Comparison of ENCODE assay signal across 19 mouse cellular contexts in genomic region chr6:93770283-93771025, GRCm38 (mm10).
A peak's percentile ranks its signal among the peaks of the same experiment; 100 is the strongest.
DNase-seq lines count a peak whose midpoint lies in the region; ATAC-seq lines count a peak whose summit lies in the region.
"Had no signal": no experiment of that assay in that cellular context is flagged by ENCODE, and none has a peak within 500 bp of the region (broad histone marks: within the 10 kb centered on the region; RNA-seq: fewer than 3 reads in every experiment).

No protein-coding gene starts in this region.

- no peak for DNase-seq in hindbrain, embryonic 14.5 days (ENCODE audit: low spot score)
- peak; percentile 27 for DNase-seq in retina, postnatal 1 day
- DNase-seq in retina, embryonic 14.5 days (ENCODE audit: low spot score), result no peak
- DNase-seq in gastrocnemius, postnatal 14 days, result no peak
- no peak for DNase-seq in cerebellum, postnatal 14 days
- DNase-seq: adrenal gland, postnatal 36 days; cerebellum, adult 8-10 months; gastrocnemius, postnatal 25 days; layer of hippocampus, adult 9-11 months; left cerebral cortex, postnatal 4 days; lung, postnatal 4 days; thymus, postnatal 36 days had no signal

- H3K9ac ChIP-seq in hindbrain, embryonic 13.5 days, result no peak overlapping the region
- H3K9ac ChIP-seq in hindbrain, embryonic 14.5 days, result no peak overlapping the region
- H3K9ac ChIP-seq in forebrain, embryonic 16.5 days (replicated peaks; ENCODE audit: low read depth, low read length), result no peak overlapping the region
- H3K9ac ChIP-seq: liver, embryonic 15.5 days; neural tube, embryonic 12.5 days had no signal

- no peaks in the 10 kb centered on the region for H3K9me3 ChIP-seq in hindbrain, embryonic 13.5 days
- H3K9me3 ChIP-seq in hindbrain, embryonic 14.5 days (ENCODE audit: control insufficient read depth, low read length), result peaks cover 8% of the 10 kb centered on the region
- no peaks in the 10 kb centered on the region for H3K9me3 ChIP-seq in forebrain, embryonic 16.5 days (ENCODE audit: control insufficient read depth, low read length)
- H3K9me3 ChIP-seq: liver, embryonic 15.5 days; neural tube, embryonic 12.5 days had no signal

- H3K27me3 ChIP-seq in hindbrain, embryonic 13.5 days, result no peaks in the 10 kb centered on the region
- H3K27me3 ChIP-seq in hindbrain, embryonic 14.5 days (ENCODE audit: control insufficient read depth, insufficient read depth, low read length), result no peaks in the 10 kb centered on the region
- no peaks in the 10 kb centered on the region for H3K27me3 ChIP-seq in forebrain, embryonic 16.5 days (replicated peaks; ENCODE audit: control insufficient read depth, insufficient read depth, low read length)
- H3K27me3 ChIP-seq: liver, embryonic 15.5 days; neural tube, embryonic 12.5 days had no signal

- no peak overlapping the region for H3K4me2 ChIP-seq in hindbrain, embryonic 13.5 days
- H3K4me2 ChIP-seq in hindbrain, embryonic 14.5 days (replicated peaks), result no peak overlapping the region
- H3K4me2 ChIP-seq in forebrain, embryonic 16.5 days (ENCODE audit: low read length), result peak overlapping the region; percentile 1; the same call in 1 of the 2 replicates
- H3K4me2 ChIP-seq: liver, embryonic 15.5 days; neural tube, embryonic 12.5 days had no signal

- intact Hi-C loops in gastrocnemius, postnatal 14 days (cut with DNase I; ENCODE audit: low total_unique reads), result no loop called here

- H3K36me3 ChIP-seq in hindbrain, embryonic 13.5 days, result peaks cover 8% of the 10 kb centered on the region
- H3K36me3 ChIP-seq in hindbrain, embryonic 14.5 days (replicated peaks; ENCODE audit: control insufficient read depth, insufficient read depth), result peaks cover 16% of the 10 kb centered on the region
- peaks cover 4% of the 10 kb centered on the region for H3K36me3 ChIP-seq in forebrain, embryonic 16.5 days (ENCODE audit: control insufficient read depth, insufficient read depth)
- H3K36me3 ChIP-seq: G1E; liver, embryonic 15.5 days; neural tube, embryonic 12.5 days had no signal

- peak overlapping the region; percentile 58; the same call in 1 of the 2 replicates for H3K27ac ChIP-seq in hindbrain, embryonic 13.5 days
- no peak overlapping the region for H3K27ac ChIP-seq in hindbrain, embryonic 14.5 days
- H3K27ac ChIP-seq in forebrain, embryonic 16.5 days (ENCODE audit: low read length), result peak overlapping the region; percentile 18; the same call in 1 of the 2 replicates
- H3K27ac ChIP-seq: embryonic facial prominence, embryonic 10.5 days; liver, embryonic 15.5 days; neural tube, embryonic 12.5 days; stomach, postnatal 0 days had no signal

- 61% methylated on average over 5 of the region's 5 CpGs for WGBS in hindbrain, embryonic 13.5 days
- 42% methylated on average over 5 of the region's 5 CpGs for WGBS in hindbrain, embryonic 14.5 days
- 27% methylated on average over 5 of the region's 5 CpGs for WGBS in forebrain, embryonic 16.5 days

- peaks cover 27% of the 10 kb centered on the region for H3K4me1 ChIP-seq in hindbrain, embryonic 13.5 days (replicated peaks)
- peaks cover 24% of the 10 kb centered on the region; the same call in 1 of the 2 replicates for H3K4me1 ChIP-seq in hindbrain, embryonic 14.5 days (replicated peaks; ENCODE audit: control insufficient read depth, insufficient read depth, low read length)
- H3K4me1 ChIP-seq in forebrain, embryonic 16.5 days (replicated peaks; ENCODE audit: control insufficient read depth, insufficient read depth, low read length), result peaks cover 24% of the 10 kb centered on the region
- H3K4me1 ChIP-seq: liver, embryonic 15.5 days had no signal

- no peak overlapping the region for H3K4me3 ChIP-seq in hindbrain, embryonic 13.5 days
- no peak overlapping the region for H3K4me3 ChIP-seq in hindbrain, embryonic 14.5 days (replicated peaks; ENCODE audit: low read length)
- H3K4me3 ChIP-seq in forebrain, embryonic 16.5 days (replicated peaks; ENCODE audit: low read length), result no peak overlapping the region
- H3K4me3 ChIP-seq: embryonic facial prominence, embryonic 10.5 days; liver, embryonic 15.5 days; neural tube, embryonic 12.5 days had no signal

- 0 out of 2 replicates have a peak, but pooled peaks have one; percentile 24 for ATAC-seq in hindbrain, embryonic 13.5 days (ENCODE audit: low FRiP score)
- no peak for ATAC-seq in hindbrain, embryonic 14.5 days (ENCODE audit: low FRiP score)
- peak; percentile 65 for ATAC-seq in forebrain, embryonic 16.5 days
